Mouse (Mus musculus) liver, embryonic 11.5 days (tissue): Measurements from ENCODE around the gene Gabarapl1. TPM values are rescaled to one million over a fixed set of nuclear protein-coding genes. Genes with fewer than 3 reads are reported as not detected.

Experiments used
- ATAC-seq: fragments of 200-750 bp; cut with Nextera tagmentation; replicated peaks from 2 replicates; pipeline ENCODE4 v1.8.0; 2017; ENCODE audit warnings: moderate number of reproducible peaks, mild to moderate bottlenecking, moderate TSS enrichment, moderate library complexity; ENCODE audit not compliant: low FRiP score
- DNase-seq: peaks from one replicate; pipeline ENCODE4 v3.0.0-alpha.2; 2017; ENCODE audit warnings: low spot score
- H3K27ac ChIP-seq: fragments of 300-500 bp; sonication (generic); 2 replicates; pipeline ENCODE4 v1.5.1; 2014; ENCODE audit warnings: mild to moderate bottlenecking, low read depth, low read length, control low read depth
- H3K27me3 ChIP-seq: fragments of 300-500 bp; sonication (generic); replicated peaks from 2 replicates; pipeline ENCODE4 v1.6.1; 2014; ENCODE audit warnings: low read length, mixed read lengths; ENCODE audit not compliant: control insufficient read depth, insufficient read depth
- H3K36me3 ChIP-seq: fragments of 300-500 bp; sonication (generic); 2 replicates; pipeline ENCODE4 v1.6.1; 2014; ENCODE audit warnings: mild to moderate bottlenecking, low read length, moderate library complexity, mixed read lengths; ENCODE audit not compliant: control insufficient read depth, insufficient read depth
- H3K4me1 ChIP-seq: fragments of 300-500 bp; sonication (generic); replicated peaks from 2 replicates; pipeline ENCODE4 v1.6.1; 2014; ENCODE audit warnings: low read length, mixed read lengths; ENCODE audit not compliant: control insufficient read depth, insufficient read depth
- H3K4me2 ChIP-seq: fragments of 300-500 bp; sonication (generic); 2 replicates; pipeline ENCODE4 v1.6.1; 2014; ENCODE audit warnings: mild to moderate bottlenecking, control low read depth, moderate library complexity
- H3K4me3 ChIP-seq: fragments of 300-500 bp; sonication (generic); 2 replicates; pipeline ENCODE4 v1.5.1; 2014; ENCODE audit warnings: low read depth, low read length, control low read depth
- H3K9ac ChIP-seq: fragments of 300-500 bp; sonication (generic); 2 replicates; pipeline ENCODE4 v1.6.1; 2014; ENCODE audit warnings: low read depth, low read length, control low read depth
- H3K9me3 ChIP-seq: fragments of 300-500 bp; sonication (generic); 2 replicates; pipeline ENCODE4 v1.6.1; 2016; ENCODE audit warnings: low read length, inconsistent platforms, mixed read lengths; ENCODE audit not compliant: control insufficient read depth
- WGBS: fragments of 180-500 bp; shearing (Covaris S2); extraction: QIAGEN DNeasy Blood & Tissue Kit; methylation state at CpG from one replicate; pipeline ENCODE4 v1.1.7; 2014; 5-methylcytosine and 5-hydroxymethylcytosine counted together
- polyA plus RNA-seq: library from polyadenylated mRNA; unstranded; fragments of >200 nt; fragmentation: Nextera tagmentation; extraction: Ambion mirVana; gene quantifications from 2 replicates; pipeline ENCODE4 v1.2.1, GENCODE M21; 2014

Gabarapl1 gene
- polyA plus RNA-seq, 1 experiment from 2014 or later: 16.6 TPM

- no peak for DNase-seq
- no peak for ATAC-seq
- peaks cover 7% of the 10 kb centered on the region for H3K4me1 ChIP-seq
- no peak overlapping the region for H3K9ac ChIP-seq
- H3K27ac ChIP-seq: no peak overlapping the region
- no peak overlapping the region for H3K4me2 ChIP-seq
- no peaks in the 10 kb centered on the region for H3K9me3 ChIP-seq
- H3K36me3 ChIP-seq: no peaks in the 10 kb centered on the region
- no peaks in the 10 kb centered on the region for H3K27me3 ChIP-seq
- no peak overlapping the region for H3K4me3 ChIP-seq
Measured at GRCm38 (mm10) chr6:129530261-129530660, 2.7 kb upstream of the Gabarapl1 start.

DNA sequence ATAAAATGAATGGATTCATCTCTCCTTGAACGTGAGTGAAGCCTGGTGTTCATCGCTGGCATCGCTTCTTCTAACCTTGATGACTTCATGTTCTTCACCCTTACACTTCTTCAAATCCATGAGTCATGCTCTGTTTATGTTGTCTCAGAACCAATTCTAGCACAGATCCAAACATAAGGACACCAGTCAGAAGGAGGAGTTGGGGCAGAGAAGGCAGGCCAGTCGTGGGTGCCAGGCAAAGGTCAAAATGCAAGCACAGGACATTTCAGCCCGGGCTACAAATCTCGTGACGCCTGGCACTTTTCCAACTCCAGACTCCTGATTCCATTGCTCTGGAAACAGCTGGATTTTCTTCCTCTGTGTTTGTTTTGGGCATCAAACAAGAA, 411 bp upstream of the Gabarapl1 start:
- Histone ChIP-seq H3K4me1 (peaks cover 11% of the 10 kb centered on the region), H3K36me3 (no peaks in the 10 kb centered on the region), H3K9ac (no peak overlapping the region; the same call in 1 of the 2 replicates), H3K27ac (no peak overlapping the region), H3K4me3 (peak overlapping the region; percentile 86), H3K9me3 (no peaks in the 10 kb centered on the region), H3K27me3 (no peaks in the 10 kb centered on the region), H3K4me2 (peak overlapping the region; percentile 85)
- ATAC-seq (no peak; the same call in 1 of the 2 replicates), DNase-seq (no peak)
- whole genome bisulfite sequencing: 39% methylated on average over 7 of the region's 7 CpGs

DNA sequence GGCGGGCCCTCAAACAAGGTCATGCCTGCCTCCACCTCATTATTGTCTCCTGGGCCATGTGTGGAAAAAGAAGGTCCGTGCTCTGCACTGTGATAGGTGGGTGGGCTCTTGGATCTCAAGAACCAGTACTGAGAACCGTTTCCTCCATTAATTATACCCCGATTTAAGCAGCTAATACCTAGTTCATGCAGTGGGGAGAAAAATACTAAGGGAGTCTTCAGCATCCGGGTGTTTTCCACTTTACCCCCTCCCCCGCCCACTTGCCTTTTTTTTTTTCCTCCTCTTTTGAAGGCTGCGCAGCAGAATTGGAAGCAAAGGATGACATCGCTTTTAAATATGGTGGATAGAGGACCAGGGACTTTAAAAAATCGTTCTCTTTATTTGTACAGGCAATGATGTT, 1.1 kb downstream of the Gabarapl1 start:
- H3K4me2 ChIP-seq: peak overlapping the region; percentile 85
- no peaks in the 10 kb centered on the region for H3K9me3 ChIP-seq
- H3K36me3 ChIP-seq: no peaks in the 10 kb centered on the region; the same call in 1 of the 2 replicates
- ATAC-seq (peak; percentile 13), DNase-seq (peak; percentile 36)
- WGBS: 14% methylated on average over 9 of the region's 9 CpGs
- H3K9ac ChIP-seq: peak overlapping the region; percentile 80
- H3K4me3 ChIP-seq: peak overlapping the region; percentile 86
- peaks cover 11% of the 10 kb centered on the region for H3K4me1 ChIP-seq
- peak overlapping the region; percentile 52; the same call in 1 of the 2 replicates for H3K27ac ChIP-seq
- H3K27me3 ChIP-seq: no peaks in the 10 kb centered on the region

GRCm38 (mm10) chr6:129534627-129535190, 1.7 kb downstream of the Gabarapl1 start:
- DNase-seq (no peak), ATAC-seq (no peak)
- Histone ChIP-seq H3K9me3 (no peaks in the 10 kb centered on the region), H3K27ac (no peak overlapping the region), H3K36me3 (peaks cover 3% of the 10 kb centered on the region; the same call in 1 of the 2 replicates), H3K27me3 (no peaks in the 10 kb centered on the region), H3K4me3 (peak overlapping the region; percentile 86), H3K4me1 (peaks cover 11% of the 10 kb centered on the region), H3K4me2 (peak overlapping the region; percentile 85), H3K9ac (peak overlapping the region; percentile 30; the same call in 1 of the 2 replicates)
- WGBS: 71% methylated on average over 4 of the region's 4 CpGs

- Histone ChIP-seq H3K9ac (0 out of 2 replicates have a peak overlapping the region, but pooled peaks have one; percentile 20), H3K27ac (no peak overlapping the region), H3K4me3 (no peak overlapping the region), H3K27me3 (no peaks in the 10 kb centered on the region), H3K36me3 (peaks cover 10% of the 10 kb centered on the region), H3K4me1 (peaks cover 11% of the 10 kb centered on the region), H3K9me3 (no peaks in the 10 kb centered on the region), H3K4me2 (peak overlapping the region; percentile 85)
- 44% methylated on average over 4 of the region's 4 CpGs for WGBS
- ATAC-seq: no peak
- DNase-seq: no peak
Measured at GRCm38 (mm10) chr6:129535723-129536122, 2.8 kb downstream of the Gabarapl1 start.

DNA sequence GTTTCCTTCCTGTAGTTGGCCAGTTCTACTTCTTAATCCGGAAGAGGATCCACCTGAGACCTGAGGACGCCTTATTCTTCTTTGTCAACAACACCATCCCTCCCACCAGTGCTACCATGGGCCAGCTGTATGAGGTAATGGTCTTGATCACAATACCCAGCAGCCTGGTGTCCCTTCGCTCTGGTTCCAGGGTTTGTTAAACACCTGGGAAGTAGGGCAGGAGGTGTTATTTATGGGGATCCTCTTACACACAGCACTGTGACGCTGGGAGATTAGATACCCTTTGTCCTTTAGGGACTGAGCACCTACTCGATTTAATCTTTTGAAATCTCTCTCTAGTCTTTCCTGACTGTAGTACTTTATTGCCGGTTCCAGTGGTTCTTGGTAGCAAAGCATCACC, 5.6 kb downstream of the Gabarapl1 start:
- H3K36me3 ChIP-seq: peaks cover 19% of the 10 kb centered on the region
- no peak for DNase-seq

DNA sequence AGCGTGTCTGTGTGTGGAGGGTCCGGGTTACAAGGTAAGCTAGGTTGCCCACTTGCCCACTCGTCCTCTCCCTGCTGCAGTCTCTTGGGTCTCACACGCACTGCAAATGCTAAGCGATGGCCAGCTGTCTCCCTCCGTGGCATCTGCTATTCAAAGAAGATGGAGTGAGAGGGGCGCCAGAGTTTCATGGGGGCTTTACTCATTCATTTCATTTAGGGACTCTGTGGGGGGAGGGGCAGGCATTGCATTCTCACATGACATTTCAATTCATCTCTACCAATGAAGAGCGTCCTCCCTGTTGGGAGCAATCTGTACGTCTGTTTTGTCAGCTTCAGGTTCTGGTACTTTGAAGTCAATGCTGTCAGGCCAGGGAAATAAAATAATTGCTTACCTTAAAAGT, 9.0 kb downstream of the Gabarapl1 start:
- 86% methylated on average over 9 of the region's 9 CpGs for WGBS
- Histone ChIP-seq H3K9me3 (no peaks in the 10 kb centered on the region), H3K27ac (no peak overlapping the region), H3K4me3 (no peak overlapping the region), H3K9ac (no peak overlapping the region), H3K4me1 (no peaks in the 10 kb centered on the region), H3K27me3 (no peaks in the 10 kb centered on the region), H3K4me2 (no peak overlapping the region), H3K36me3 (peaks cover 19% of the 10 kb centered on the region)
- DNase-seq: no peak
- no peak for ATAC-seq

More for the DNA sequence above, 5.6 kb downstream of the Gabarapl1 start:
- H3K27ac ChIP-seq: no peak overlapping the region
- H3K4me2 ChIP-seq: no peak overlapping the region
- H3K4me1 ChIP-seq: peaks cover 11% of the 10 kb centered on the region
- no peaks in the 10 kb centered on the region for H3K27me3 ChIP-seq
- no peak overlapping the region for H3K4me3 ChIP-seq
- 77% methylated on average over 6 of the region's 6 CpGs for WGBS
- H3K9ac ChIP-seq: no peak overlapping the region
- ATAC-seq: no peak
- no peaks in the 10 kb centered on the region for H3K9me3 ChIP-seq

DNA sequence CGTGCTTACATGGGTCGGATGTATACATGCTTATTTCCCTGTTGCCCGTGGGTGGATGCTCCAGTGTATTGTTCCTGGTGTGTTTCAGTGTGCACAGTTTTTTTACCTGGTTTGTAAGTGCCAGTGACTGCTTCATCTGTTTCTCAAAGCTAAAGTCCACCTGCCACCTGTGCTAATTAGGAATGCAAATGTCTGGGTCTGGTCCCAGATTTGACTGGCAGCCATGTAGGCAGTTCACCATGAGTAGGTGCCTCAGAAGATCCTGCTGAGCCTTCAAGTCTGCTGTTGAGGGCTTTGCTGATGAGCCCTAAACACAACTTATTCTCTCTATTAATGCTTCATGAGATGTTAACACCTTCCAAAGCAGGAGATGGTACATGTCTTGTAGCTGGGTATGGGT, 9.6 kb downstream of the Gabarapl1 start:
- Histone ChIP-seq H3K36me3 (peaks cover 19% of the 10 kb centered on the region), H3K27me3 (no peaks in the 10 kb centered on the region), H3K4me3 (no peak overlapping the region), H3K4me1 (no peaks in the 10 kb centered on the region), H3K9me3 (no peaks in the 10 kb centered on the region), H3K9ac (no peak overlapping the region), H3K4me2 (no peak overlapping the region), H3K27ac (no peak overlapping the region)
- ATAC-seq (no peak), DNase-seq (no peak)
- 92% methylated on average over 3 of the region's 3 CpGs for WGBS
